Mouse (Mus musculus) ES-Bruce4 (cell line): ENCODE measurements at regions not wholly inside any gene's neighbourhood (a gene's known extent, or its start where the extent isn't known, plus 50 kb on each side); places are given as distances from the start of the nearest gene placed in this dataset.

ENCODE experiments used
- CTCF ChIP-seq: IDR thresholded peaks from one replicate; pipeline ENCODE4 v1.8.1; 2011; ENCODE audit warnings: low read depth, low read length
- EP300 ChIP-seq: IDR thresholded peaks from 2 replicates; pipeline ENCODE4 v1.6.1; 2011; ENCODE audit warnings: low read depth, low read length; ENCODE audit not compliant: insufficient read depth
- POLR2A ChIP-seq: IDR thresholded peaks from one replicate; pipeline ENCODE4 v1.8.1; 2011; ENCODE audit warnings: low read length; ENCODE audit not compliant: insufficient read depth

GRCm38 (mm10) chr15:11455982-11456381 lies 56.5 kb upstream of the Tars start:
- TF ChIP-seq CTCF (no peak), POLR2A (no peak), EP300 (no peak)
